Mouse (Mus musculus): ENCODE results near the gene Map3k20.

DNA sequence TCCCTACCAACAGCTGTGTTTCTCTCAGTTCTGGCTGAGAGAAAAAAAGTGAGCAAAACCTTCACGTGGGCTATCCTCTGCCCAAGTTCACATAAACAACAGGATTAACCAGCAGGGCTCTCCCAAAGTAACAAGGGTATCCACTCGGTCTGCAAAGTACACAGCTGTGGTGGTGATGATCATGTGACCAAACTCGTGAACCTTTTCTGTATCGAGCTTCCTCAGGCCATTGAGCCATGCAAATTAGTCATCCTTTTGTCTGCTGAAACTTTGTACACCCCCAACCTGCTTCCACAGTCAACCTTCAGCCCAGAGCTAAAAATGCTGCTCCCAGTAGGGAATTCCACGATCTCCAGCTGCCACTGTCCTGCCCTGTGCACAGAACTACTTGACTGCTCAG, 161.2 kb downstream of the Map3k20 start:
- TF ChIP-seq CTCF (IDR thresholded peaks at IDR 0.05; ENCODE audit: borderline replicate concordance, insufficient read depth, low read depth, low read length) (no peak), POLR2A (IDR thresholded peaks at IDR 0.05; ENCODE audit: borderline replicate concordance, insufficient read depth, low read length) (no peak)

Measured in cerebellum, adult 2 months (tissue).